ENCODE assay signal across 12 mouse cellular contexts in the genomic region with DNA sequence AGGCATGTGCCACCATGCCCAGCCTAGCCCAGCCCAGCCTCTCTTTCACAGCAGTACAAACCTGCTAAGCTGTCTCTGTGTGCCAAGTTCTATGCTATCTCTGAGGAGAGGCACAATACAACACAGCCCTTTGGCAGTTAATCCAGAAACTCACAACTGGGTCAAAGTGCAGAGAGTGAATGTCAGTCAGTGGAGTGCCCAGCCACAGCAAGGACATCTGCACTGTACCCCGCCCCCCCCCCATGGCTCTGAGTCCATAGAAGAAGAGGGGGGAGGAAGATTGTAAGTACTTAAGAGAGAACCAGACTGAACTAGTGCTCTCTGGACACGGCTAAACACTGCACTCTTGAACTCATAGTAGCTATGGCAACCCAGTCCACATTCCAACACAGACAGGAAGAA. TPM values are rescaled to one million over a fixed set of nuclear protein-coding genes. Genes with fewer than 3 reads are reported as not detected.
A peak's percentile ranks its signal among the peaks of the same experiment; 100 is the strongest.
DNase-seq lines count a peak whose midpoint lies in the region; ATAC-seq lines count a peak whose summit lies in the region.
"Had no signal": no experiment of that assay in that cellular context is flagged by ENCODE, and none has a peak within 500 bp of the region (broad histone marks: within the 10 kb centered on the region; RNA-seq: fewer than 3 reads in every experiment).

No protein-coding gene starts in this region.

- peak; percentile 21; the same call in 1 of the 2 replicates for ATAC-seq in heart, embryonic 14.5 days (ENCODE audit: insufficient number of reproducible peaks, insufficient read depth, low FRiP score, low read depth)
- peak; percentile 60 for ATAC-seq in stomach, embryonic 16.5 days (ENCODE audit: insufficient read depth, low FRiP score)
- no peak for ATAC-seq in inflammation-experienced regulatory T-cells, adult 6 months

- H3K27me3 ChIP-seq in heart, embryonic 14.5 days (ENCODE audit: control insufficient read depth, insufficient read depth, low read length): no peaks in the 10 kb centered on the region
- H3K27me3 ChIP-seq in stomach, embryonic 16.5 days (ENCODE audit: control insufficient read depth, insufficient read depth, low read length): no peaks in the 10 kb centered on the region
- H3K27me3 ChIP-seq: hindbrain, embryonic 12.5 days; neural tube, embryonic 13.5 days had no signal

- 26% methylated on average over 2 of the region's 2 CpGs for WGBS in heart, embryonic 14.5 days
- WGBS in stomach, embryonic 16.5 days: 35% methylated on average over 2 of the region's 2 CpGs

- peak; percentile 24 to 43 for DNase-seq in lung, adult 18-20 months
- DNase-seq in lung, postnatal 4 days: no peak
- peak; percentile 55 for DNase-seq in kidney, postnatal 10 days
- no peak for DNase-seq in gastrocnemius, postnatal 10 days
- no peak for DNase-seq in spleen, postnatal 4 days (ENCODE audit: low spot score in 2 of 2)

- no peak overlapping the region for H3K9ac ChIP-seq in heart, embryonic 14.5 days (ENCODE audit: low read length)
- no peak overlapping the region for H3K9ac ChIP-seq in stomach, embryonic 16.5 days (ENCODE audit: low read length)
- H3K9ac ChIP-seq: hindbrain, embryonic 12.5 days; liver, embryonic 14.5 days; neural tube, embryonic 13.5 days had no signal

- H3K36me3 ChIP-seq in heart, embryonic 14.5 days (ENCODE audit: control insufficient read depth, insufficient read depth, low read length): no peaks in the 10 kb centered on the region
- H3K36me3 ChIP-seq in stomach, embryonic 16.5 days (ENCODE audit: control insufficient read depth, insufficient read depth, low read length): no peaks in the 10 kb centered on the region
- H3K36me3 ChIP-seq: forebrain, embryonic 10.5 days; hindbrain, embryonic 12.5 days; neural tube, embryonic 13.5 days had no signal

- H3K27ac ChIP-seq in heart, embryonic 14.5 days (replicated peaks in 1 of 2; ENCODE audit: control insufficient read depth in 1 of 2, insufficient read depth in 1 of 2, low read depth in 2 of 2, low read length in 2 of 2): no peak overlapping the region
- no peak overlapping the region for H3K27ac ChIP-seq in stomach, embryonic 16.5 days (ENCODE audit: low read length)
- H3K27ac ChIP-seq: forebrain, embryonic 10.5 days; hindbrain, embryonic 12.5 days; liver, embryonic 14.5 days; neural tube, embryonic 13.5 days had no signal

- peaks cover 4% of the 10 kb centered on the region in 2 experiments; a peak in 3 of 4 replicates for H3K4me1 ChIP-seq in heart, embryonic 14.5 days (ENCODE audit: control insufficient read depth in 2 of 2, insufficient read depth in 2 of 2, low read length in 2 of 2)
- no peaks in the 10 kb centered on the region for H3K4me1 ChIP-seq in stomach, embryonic 16.5 days (ENCODE audit: control insufficient read depth, insufficient read depth, low read length)
- H3K4me1 ChIP-seq: hindbrain, embryonic 12.5 days; neural tube, embryonic 13.5 days had no signal

- H3K4me2 ChIP-seq in heart, embryonic 14.5 days (ENCODE audit: low read length): no peak overlapping the region
- H3K4me2 ChIP-seq in stomach, embryonic 16.5 days (ENCODE audit: low read depth, low read length): no peak overlapping the region
- H3K4me2 ChIP-seq: hindbrain, embryonic 12.5 days; neural tube, embryonic 13.5 days had no signal

- no peaks in the 10 kb centered on the region for H3K9me3 ChIP-seq in heart, embryonic 14.5 days (ENCODE audit: control insufficient read depth, low read length)
- H3K9me3 ChIP-seq in stomach, embryonic 16.5 days (replicated peaks; ENCODE audit: control insufficient read depth, low read length): no peaks in the 10 kb centered on the region
- H3K9me3 ChIP-seq: forebrain, embryonic 10.5 days; hindbrain, embryonic 12.5 days; neural tube, embryonic 13.5 days had no signal

- H3K4me3 ChIP-seq in heart, embryonic 14.5 days (ENCODE audit: control insufficient read depth in 1 of 2, insufficient read depth in 1 of 2, low read depth in 1 of 2, low read length in 2 of 2): no peak overlapping the region
- no peak overlapping the region for H3K4me3 ChIP-seq in stomach, embryonic 16.5 days (replicated peaks; ENCODE audit: low read length)
- H3K4me3 ChIP-seq: forebrain, embryonic 10.5 days; hindbrain, embryonic 12.5 days; neural tube, embryonic 13.5 days had no signal

RNA-seq across cellular contexts. Expression of a gene that starts 55.3 kb away (rescaled TPM):
- not detected in 2 replicates for polyA plus RNA-seq in heart, embryonic 14.5 days (2014; fragmentation: Nextera tagmentation; extraction: Ambion mirVana)
- polyA plus RNA-seq in stomach, embryonic 16.5 days (2015; fragmentation: Nextera tagmentation; extraction: Ambion mirVana): 0.29 and 0.37 TPM in 2 replicates
- not detected for total RNA-seq in gastrocnemius, postnatal 10 days (2021)
- under 1 TPM in 1 of 3 experiments, not detected in 2; 0.32 TPM for polyA plus RNA-seq in inflammation-experienced regulatory T-cells, adult 6 months (2017; shearing (Covaris generic))
- polyA plus RNA-seq: forebrain, embryonic 10.5 days; hindbrain, embryonic 12.5 days; liver, embryonic 14.5 days; neural tube, embryonic 13.5 days had no signal

RNA-seq across cellular contexts. Expression of a gene that starts 57.4 kb away (rescaled TPM):
- polyA plus RNA-seq in heart, embryonic 14.5 days (2014; fragmentation: Nextera tagmentation; extraction: Ambion mirVana): 48.6 and 57.2 TPM in 2 replicates
- 68.3 and 69.7 TPM in 2 replicates for polyA plus RNA-seq in stomach, embryonic 16.5 days (2015; fragmentation: Nextera tagmentation; extraction: Ambion mirVana)
- total RNA-seq in gastrocnemius, postnatal 10 days (2021): 100 to 1,000 TPM; 160 to 197 TPM
- 10 to 100 TPM; 15.9 to 22.7 (median 17.9) TPM for polyA plus RNA-seq in inflammation-experienced regulatory T-cells, adult 6 months (2017; shearing (Covaris generic))

Comparison
In these comparisons a context has a peak if more than half of its experiments do, and no peak if none do; other contexts are left out.
1. DNase-seq: peak in lung, adult 18-20 months (2 of 2) and kidney, postnatal 10 days (single experiment); none in lung, postnatal 4 days (0 of 2), gastrocnemius, postnatal 10 days (single experiment) and spleen, postnatal 4 days (0 of 2).